Mouse (Mus musculus) testis, postnatal 14 days (tissue): ENCODE results near the gene Adamts2.

Experiments used
- DNase-seq: peaks from one replicate; pipeline ENCODE4 v3.0.0; 2021; ENCODE audit warnings: low spot score

Adamts2 gene

GRCm38 (mm10) chr11:50623806-50624205, 21.9 kb downstream of the Adamts2 start:
- peak; percentile 58 for DNase-seq

GRCm38 (mm10) chr11:50624239-50624638, 22.4 kb downstream of the Adamts2 start:
- DNase-seq: no peak

- DNase-seq: peak; percentile 41
These were observed 22.8 kb downstream of the Adamts2 start for GRCm38 (mm10) chr11:50624720-50625119.

GRCm38 (mm10) chr11:50628915-50629314, 27.0 kb downstream of the Adamts2 start:
- no peak for DNase-seq

GRCm38 (mm10) chr11:50630462-50630861, 28.6 kb downstream of the Adamts2 start:
- no peak for DNase-seq

- DNase-seq: peak; percentile 58
These were observed 30.4 kb downstream of the Adamts2 start for GRCm38 (mm10) chr11:50632270-50632669.

GRCm38 (mm10) chr11:50635051-50635590, 33.2 kb downstream of the Adamts2 start:
- DNase-seq: peak; percentile 19

GRCm38 (mm10) chr11:50637026-50637425, 35.1 kb downstream of the Adamts2 start:
- no peak for DNase-seq

- DNase-seq: no peak
These were observed 36.4 kb downstream of the Adamts2 start for GRCm38 (mm10) chr11:50638197-50638867.

- no peak for DNase-seq
These were observed 37.0 kb downstream of the Adamts2 start for GRCm38 (mm10) chr11:50638868-50639220.

- no peak for DNase-seq
These were observed 40.7 kb downstream of the Adamts2 start for GRCm38 (mm10) chr11:50642583-50642982.

- peak; percentile 41 for DNase-seq
These were observed 44.3 kb downstream of the Adamts2 start for GRCm38 (mm10) chr11:50646148-50646547.

- DNase-seq: no peak
These were observed 46.4 kb downstream of the Adamts2 start for GRCm38 (mm10) chr11:50648143-50648807.

- no peak for DNase-seq
These were observed 48.2 kb downstream of the Adamts2 start for GRCm38 (mm10) chr11:50650037-50650436.

- DNase-seq: no peak
These were observed 52.0 kb downstream of the Adamts2 start for GRCm38 (mm10) chr11:50653746-50654431.

GRCm38 (mm10) chr11:50658826-50659225, 56.9 kb downstream of the Adamts2 start:
- no peak for DNase-seq

- no peak for DNase-seq
These were observed 60.3 kb downstream of the Adamts2 start for GRCm38 (mm10) chr11:50662176-50662575.

- DNase-seq: no peak
These were observed 62.9 kb downstream of the Adamts2 start for GRCm38 (mm10) chr11:50664826-50665225.

GRCm38 (mm10) chr11:50669542-50670362, 67.9 kb downstream of the Adamts2 start:
- peak; percentile 85 for DNase-seq

- no peak for DNase-seq
These were observed 68.5 kb downstream of the Adamts2 start for GRCm38 (mm10) chr11:50670363-50670725.

GRCm38 (mm10) chr11:50670881-50671280, 69.0 kb downstream of the Adamts2 start:
- no peak for DNase-seq

GRCm38 (mm10) chr11:50671376-50671775, 69.5 kb downstream of the Adamts2 start:
- no peak for DNase-seq
